ENCODE assay signal across 25 mouse cellular contexts in the genomic region with DNA sequence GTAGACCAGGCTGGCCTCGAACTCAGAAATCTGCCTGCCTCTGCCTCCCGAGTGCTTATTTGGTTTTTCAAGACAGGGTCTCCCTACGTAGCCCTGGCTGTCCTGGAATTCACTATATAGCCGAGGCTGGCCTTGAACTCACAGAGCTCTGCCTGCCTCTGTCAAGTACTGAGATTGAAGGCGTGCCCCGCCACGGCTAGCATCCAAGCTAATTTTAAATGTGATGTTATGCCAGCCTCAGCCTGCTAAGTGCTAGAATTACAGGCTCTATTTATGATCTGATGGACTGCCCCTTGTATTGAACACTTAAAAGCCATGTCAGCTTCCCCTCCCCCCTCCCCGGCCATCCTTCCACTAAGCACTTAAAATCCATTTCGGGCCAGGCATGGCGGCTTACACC.
"Had no signal": no experiment of that assay in that cellular context is flagged by ENCODE, and none has a peak within 500 bp of the region (broad histone marks: within the 10 kb centered on the region; RNA-seq: fewer than 3 reads in every experiment).

No protein-coding gene starts in this region.

- H3K27me3 ChIP-seq: heart, embryonic 13.5 days; heart, embryonic 15.5 days; hindbrain, embryonic 12.5 days; limb, embryonic 13.5 days; limb, embryonic 15.5 days had no signal

- H3K27ac ChIP-seq: heart, adult 2 months; heart, embryonic 13.5 days; heart, embryonic 15.5 days; hindbrain, embryonic 12.5 days; hindbrain, embryonic 14.5 days; hindbrain, postnatal 0 days; kidney, embryonic 15.5 days; kidney, postnatal 0 days; limb, embryonic 13.5 days; limb, embryonic 15.5 days; liver, embryonic 12.5 days; liver, embryonic 14.5 days had no signal

- H3K9ac ChIP-seq: heart, embryonic 15.5 days; hindbrain, embryonic 12.5 days; hindbrain, embryonic 14.5 days; kidney, embryonic 15.5 days; limb, embryonic 15.5 days; liver, embryonic 12.5 days; liver, embryonic 14.5 days had no signal

- DNase-seq: heart, adult 11 months; heart, adult 2 months; heart, postnatal 14 days; heart, postnatal 36 days; kidney, adult 11 months; kidney, adult 2 months; kidney, adult 9 months; kidney, postnatal 14 days; kidney, postnatal 36 days; layer of hippocampus, adult 9-11 months; layer of hippocampus, postnatal 36 days; left cerebral cortex, postnatal 4 days had no signal

- H3K9me3 ChIP-seq: heart, embryonic 13.5 days; heart, embryonic 15.5 days; hindbrain, embryonic 12.5 days; kidney, embryonic 15.5 days; limb, embryonic 13.5 days; limb, embryonic 15.5 days; liver, embryonic 12.5 days had no signal

- H3K36me3 ChIP-seq: heart, embryonic 13.5 days; heart, embryonic 15.5 days; hindbrain, embryonic 12.5 days; kidney, embryonic 15.5 days; limb, embryonic 13.5 days; limb, embryonic 15.5 days; liver, embryonic 12.5 days had no signal

- H3K4me2 ChIP-seq: heart, embryonic 11.5 days; heart, embryonic 13.5 days; heart, embryonic 15.5 days; hindbrain, embryonic 12.5 days; hindbrain, embryonic 14.5 days; kidney, embryonic 15.5 days; limb, embryonic 13.5 days; limb, embryonic 15.5 days; liver, embryonic 12.5 days had no signal

- ATAC-seq: hindbrain, postnatal 0 days; intestine, embryonic 16.5 days; liver, embryonic 12.5 days had no signal

- H3K4me3 ChIP-seq: heart, adult 2 months; heart, embryonic 13.5 days; heart, embryonic 15.5 days; hindbrain, embryonic 12.5 days; kidney, embryonic 15.5 days; limb, embryonic 13.5 days; limb, embryonic 15.5 days; liver, embryonic 12.5 days had no signal
